Mouse (Mus musculus): Measurements from ENCODE around the gene Cep295.

- TF ChIP-seq GATA1 (IDR thresholded peaks at IDR 0.05; ENCODE audit: low read length) = no peak
- TF ChIP-seq TAL1 (IDR thresholded peaks at IDR 0.05; ENCODE audit: low read length) = no peak
Measured at GRCm38 (mm10) chr9:15298451-15298850, 59.1 kb downstream of the Cep295 start.

Measured in erythroblast, embryonic 14.5 days (primary cell).